Mouse (Mus musculus): ENCODE measurements around the gene Nynrin. TPM values are rescaled to one million over a fixed set of nuclear protein-coding genes. Genes with fewer than 3 reads are reported as not detected.

The Nynrin gene
- total and polyA plus RNA-seq, 3 experiments = not detected

GRCm38 (mm10) chr14:55873714-55874683 is 20.2 kb downstream of the Nynrin start:
- no peaks in the 10 kb centered on the region for H3K4me1 ChIP-seq (ENCODE audit: control insufficient read depth in 1 of 2, insufficient read depth in 2 of 2, low read length in 2 of 2)
- no peak overlapping the region for H3K27ac ChIP-seq (ENCODE audit: control insufficient read depth, low read depth, low read length)
- H3K9me3 ChIP-seq (replicated peaks; ENCODE audit: insufficient read depth, low read length) = no peaks in the 10 kb centered on the region
- H3K27me3 ChIP-seq (ENCODE audit: control insufficient read depth in 1 of 2, insufficient read depth in 2 of 2, low read length in 2 of 2) = peaks cover 0 to 5% of the 10 kb centered on the region in 2 experiments; a peak in 2 of 4 replicates
- H3K9ac ChIP-seq (ENCODE audit: control insufficient read depth, low read depth, low read length, poor library complexity, severe bottlenecking) = no peak overlapping the region
- DNase-seq (ENCODE audit: low read depth, low spot score) = peak; percentile 90
- H3K79me2 ChIP-seq (ENCODE audit: control insufficient read depth, insufficient read depth, low read length, poor library complexity) = no peaks in the 10 kb centered on the region
- H3K4me3 ChIP-seq (ENCODE audit: control insufficient read depth in 1 of 2, insufficient read depth in 1 of 2, low read depth in 2 of 2, low read length in 2 of 2) = peak overlapping the region; percentile 24 to 32
- TF ChIP-seq POLR2A (IDR thresholded peaks at IDR 0.05; ENCODE audit: control insufficient read depth in 1 of 2, insufficient read depth in 1 of 2, low read depth in 1 of 2, low read length in 2 of 2, poor library complexity in 1 of 2) (no peak), MAZ (IDR thresholded peaks at IDR 0.05; ENCODE audit: low read depth, low read length) (0 out of 2 replicates have a peak, but pooled peaks have one; percentile 45), RCOR1 (IDR thresholded peaks at IDR 0.05; ENCODE audit: low read depth, low read length) (no peak), RAD21 (IDR thresholded peaks at IDR 0.05; ENCODE audit: low read depth, low read length) (peak; percentile 78), TAL1 (IDR thresholded peaks at IDR 0.05; ENCODE audit: low read length) (peak; percentile 28; the same call in 1 of the 2 replicates), CHD1 (IDR thresholded peaks at IDR 0.05; ENCODE audit: low read depth, low read length) (no peak), MAFK (IDR thresholded peaks at IDR 0.05; ENCODE audit: borderline replicate concordance, low read depth, low read length) (no peak), SMC3 (IDR thresholded peaks at IDR 0.05; ENCODE audit: low read depth, low read length) (peak; percentile 80), CTCF (IDR thresholded peaks at IDR 0.05 in 2 of 3, conservative IDR thresholded peaks at IDR 0.05 in 1 of 3; ENCODE audit: control insufficient read depth in 1 of 3, insufficient read depth in 1 of 3, low read depth in 2 of 3, low read length in 3 of 3, poor library complexity in 1 of 3, severe bottlenecking in 1 of 3) (peak; percentile 84 to 92 (median 88)), E2F4 (IDR thresholded peaks at IDR 0.05; ENCODE audit: borderline replicate concordance, low read depth, low read length) (no peak), ZC3H11A (IDR thresholded peaks at IDR 0.05; ENCODE audit: low read depth, low read length) (peak; percentile 77), KAT2A (conservative IDR thresholded peaks at IDR 0.05; ENCODE audit: low read depth, low read length) (no peak), MXI1 (IDR thresholded peaks at IDR 0.05; ENCODE audit: low read depth, low read length) (peak; percentile 15; the same call in 1 of the 2 replicates)
- H3K36me3 ChIP-seq (ENCODE audit: control insufficient read depth in 1 of 2, insufficient read depth in 2 of 2, low read length in 2 of 2) = no peaks in the 10 kb centered on the region

- H3K4me3 ChIP-seq (ENCODE audit: control insufficient read depth in 1 of 2, insufficient read depth in 1 of 2, low read depth in 2 of 2, low read length in 2 of 2) = no peak overlapping the region
- no peak for TF ChIP-seq ZKSCAN1 (IDR thresholded peaks at IDR 0.05; ENCODE audit: low read depth, low read length)
- no peak for TF ChIP-seq ZC3H11A (IDR thresholded peaks at IDR 0.05; ENCODE audit: low read depth, low read length)
- TF ChIP-seq NRF1 (IDR thresholded peaks at IDR 0.05; ENCODE audit: insufficient read depth, low read depth, low read length, poor library complexity, severe bottlenecking) = no peak
- TF ChIP-seq MYC (IDR thresholded peaks at IDR 0.05; ENCODE audit: low read depth, low read length) = no peak
- TF ChIP-seq UBTF (IDR thresholded peaks at IDR 0.05; ENCODE audit: borderline replicate concordance, insufficient read depth, low read depth, low read length) = no peak
- no peak for TF ChIP-seq SMC3 (IDR thresholded peaks at IDR 0.05; ENCODE audit: low read depth, low read length)
- no peak for TF ChIP-seq ETS1 (IDR thresholded peaks at IDR 0.05; ENCODE audit: low read depth, low read length)
- TF ChIP-seq ELF1 (IDR thresholded peaks at IDR 0.05; ENCODE audit: low read depth, low read length) = no peak
- TF ChIP-seq CHD1 (IDR thresholded peaks at IDR 0.05; ENCODE audit: low read depth, low read length) = no peak
- TF ChIP-seq E2F4 (IDR thresholded peaks at IDR 0.05; ENCODE audit: borderline replicate concordance, low read depth, low read length) = no peak
- no peak for TF ChIP-seq KAT2A (conservative IDR thresholded peaks at IDR 0.05; ENCODE audit: low read depth, low read length)
- TF ChIP-seq EP300 (IDR thresholded peaks at IDR 0.05; ENCODE audit: low read depth in 1 of 2, low read length in 2 of 2) = no peak
- TF ChIP-seq USF1 (IDR thresholded peaks at IDR 0.05; ENCODE audit: low read depth, low read length) = no peak
- TF ChIP-seq POLR2A (IDR thresholded peaks at IDR 0.05; ENCODE audit: control insufficient read depth in 1 of 2, insufficient read depth in 1 of 2, low read depth in 1 of 2, low read length in 2 of 2, poor library complexity in 1 of 2) = no peak
- no peak for TF ChIP-seq BHLHE40 (IDR thresholded peaks at IDR 0.05; ENCODE audit: borderline replicate concordance, low read depth, low read length)
- no peak for TF ChIP-seq GABPA (IDR thresholded peaks at IDR 0.05; ENCODE audit: low read depth, low read length)
- no peak for TF ChIP-seq MEF2A (IDR thresholded peaks at IDR 0.05; ENCODE audit: extremely low read depth, insufficient replicate concordance, low read depth, low read length, poor library complexity, severe bottlenecking)
- no peak for TF ChIP-seq HCFC1 (IDR thresholded peaks at IDR 0.05; ENCODE audit: low read depth, low read length)
Measured at GRCm38 (mm10) chr14:55877469-55878315, 23.9 kb downstream of the Nynrin start.

More at GRCm38 (mm10) chr14:55877469-55878315, 23.9 kb downstream of the Nynrin start:
- Histone ChIP-seq H3K36me3 (ENCODE audit: control insufficient read depth in 1 of 2, insufficient read depth in 2 of 2, low read length in 2 of 2) (peaks cover 0 to 7% of the 10 kb centered on the region in 2 experiments; a peak in 2 of 4 replicates), H3K79me2 (ENCODE audit: control insufficient read depth, insufficient read depth, low read length, poor library complexity) (no peaks in the 10 kb centered on the region), H3K9me3 (replicated peaks; ENCODE audit: insufficient read depth, low read length) (no peaks in the 10 kb centered on the region), H3K4me1 (ENCODE audit: control insufficient read depth in 1 of 2, insufficient read depth in 2 of 2, low read length in 2 of 2) (peaks cover 3 to 25% of the 10 kb centered on the region in 2 experiments), H3K27me3 (ENCODE audit: control insufficient read depth in 1 of 2, insufficient read depth in 2 of 2, low read length in 2 of 2) (no peaks in the 10 kb centered on the region), H3K27ac (ENCODE audit: control insufficient read depth, low read depth, low read length) (no peak overlapping the region), H3K9ac (ENCODE audit: control insufficient read depth, low read depth, low read length, poor library complexity, severe bottlenecking) (no peak overlapping the region)
- no peak for DNase-seq (ENCODE audit: low read depth, low spot score)

All from MEL (cell line).